Mouse (Mus musculus) olfactory bulb, adult 2 months (tissue): ENCODE measurements at regions not wholly inside any gene's neighbourhood (a gene's known extent, or its start where the extent isn't known, plus 50 kb on each side); places are given as distances from the start of the nearest gene placed in this dataset.

ENCODE experiments used
- H3K27ac ChIP-seq: fragments of 200-500 bp; 2 replicates; pipeline ENCODE4 v1.5.1; 2012; ENCODE audit warnings: low read depth, low read length; ENCODE audit not compliant: insufficient read depth
- H3K4me1 ChIP-seq: fragments of 200-500 bp; 2 replicates; pipeline ENCODE4 v1.6.1; 2012; ENCODE audit warnings: low read length; ENCODE audit not compliant: control insufficient read depth, insufficient read depth
- H3K4me3 ChIP-seq: fragments of 200-500 bp; 2 replicates; pipeline ENCODE4 v1.5.1; 2012; ENCODE audit warnings: mild to moderate bottlenecking, low read depth, low read length, moderate library complexity; ENCODE audit not compliant: insufficient read depth
- CTCF ChIP-seq: fragments of 200-500 bp; IDR thresholded peaks from 2 replicates; pipeline ENCODE4 v1.5.1; 2012; ENCODE audit warnings: low read depth, mild to moderate bottlenecking, low read length, moderate library complexity; ENCODE audit not compliant: insufficient read depth
- POLR2A ChIP-seq: fragments of 200-500 bp; IDR thresholded peaks from 2 replicates; pipeline ENCODE4 v1.6.1; 2012; ENCODE audit warnings: mild to moderate bottlenecking, low read depth, low read length, moderate library complexity; ENCODE audit not compliant: insufficient read depth
- WGBS: fragments of 180-500 bp; shearing (Covaris S2); methylation state at CpG from one replicate; pipeline ENCODE4 v1.1.7; 2018; 5-methylcytosine and 5-hydroxymethylcytosine counted together

- no peaks in the 10 kb centered on the region for H3K4me1 ChIP-seq
- 63% methylated on average over 5 of the region's 5 CpGs for WGBS
- no peak for TF ChIP-seq POLR2A
- TF ChIP-seq CTCF: no peak
- H3K4me3 ChIP-seq: no peak overlapping the region
- H3K27ac ChIP-seq: no peak overlapping the region
These were observed 275.1 kb upstream of the Dynlrb2 start for GRCm38 (mm10) chr8:116229654-116230136.

GRCm38 (mm10) chr8:116227003-116227402, 277.8 kb upstream of the Dynlrb2 start:
- no peak for TF ChIP-seq POLR2A
- no peak for TF ChIP-seq CTCF
- no peak overlapping the region for H3K4me3 ChIP-seq
- H3K4me1 ChIP-seq: no peaks in the 10 kb centered on the region
- H3K27ac ChIP-seq: no peak overlapping the region
- 72% methylated on average over 11 of the region's 11 CpGs for WGBS

DNA sequence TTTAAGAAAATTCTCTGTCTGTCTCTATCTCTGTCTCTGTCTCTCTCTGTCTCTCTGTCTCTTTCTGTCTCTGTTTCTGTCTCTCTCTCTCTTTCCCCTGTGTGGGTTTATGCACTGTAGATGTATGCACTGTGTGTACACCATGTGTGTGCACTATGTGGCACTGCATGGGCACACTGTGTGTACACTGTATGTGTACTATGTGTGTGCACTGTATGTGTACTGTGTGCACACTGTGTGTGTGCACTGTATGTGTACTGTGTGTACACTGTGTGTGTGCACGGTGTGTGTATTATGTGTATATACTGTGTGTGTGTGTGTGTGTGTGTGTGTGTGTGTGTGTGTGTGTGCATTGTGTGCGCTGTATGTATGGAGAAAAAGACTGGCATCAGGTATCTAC, 281.5 kb upstream of the Dynlrb2 start:
- no peaks in the 10 kb centered on the region for H3K4me1 ChIP-seq
- 100% methylated on average over 2 of the region's 2 CpGs for WGBS
- H3K4me3 ChIP-seq: no peak overlapping the region
- TF ChIP-seq POLR2A (no peak), CTCF (no peak)
- no peak overlapping the region for H3K27ac ChIP-seq

DNA sequence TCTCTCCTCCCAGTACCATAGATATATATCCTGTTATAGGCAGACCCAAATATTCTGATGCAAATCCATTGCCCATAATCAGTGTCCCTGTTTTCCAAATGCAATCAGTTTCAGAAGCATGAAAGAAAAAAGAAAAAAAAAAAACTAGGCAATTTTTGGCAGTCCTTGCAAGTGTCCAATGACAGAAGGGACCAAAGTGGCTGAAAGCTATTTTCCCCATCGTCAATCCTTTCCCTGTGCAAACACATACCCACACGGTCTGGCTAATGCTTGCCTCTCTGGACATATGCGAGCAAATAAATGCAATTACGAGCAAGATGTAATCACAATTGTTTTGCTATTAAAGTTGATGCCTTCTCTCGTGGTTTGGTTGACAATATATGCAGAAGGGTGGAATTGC, 288.9 kb upstream of the Dynlrb2 start:
- TF ChIP-seq POLR2A: no peak
- Histone ChIP-seq H3K4me1 (no peaks in the 10 kb centered on the region), H3K27ac (no peak overlapping the region), H3K4me3 (no peak overlapping the region)
- 72% methylated on average over 5 of the region's 5 CpGs for WGBS

DNA sequence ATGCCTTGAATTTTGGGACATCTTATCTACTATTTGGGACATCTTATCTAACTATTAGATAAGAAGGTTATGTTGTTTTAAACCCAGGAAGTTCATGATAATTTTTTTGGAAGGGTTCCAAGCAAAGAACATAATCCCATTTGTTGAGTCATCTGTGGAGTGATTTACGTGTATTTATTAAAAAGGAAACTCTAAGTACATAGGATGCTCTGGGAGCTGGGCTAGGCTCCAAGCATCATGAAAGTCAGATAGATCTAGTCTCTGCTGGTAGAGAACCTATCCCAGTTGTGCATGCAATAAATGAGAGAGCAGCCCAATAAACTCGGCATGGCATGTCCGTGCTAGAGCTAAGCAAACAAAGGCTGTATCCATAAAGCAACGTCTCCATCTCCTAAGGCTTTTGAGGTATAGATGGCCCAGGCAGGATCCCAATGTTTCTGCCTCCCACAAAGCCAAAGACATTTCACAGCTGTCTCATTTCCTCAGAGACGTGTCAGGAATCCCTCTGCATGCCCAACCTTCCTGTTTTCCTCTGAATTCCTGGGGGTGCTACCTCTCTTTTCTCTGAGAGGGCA, 289.4 kb upstream of the Dynlrb2 start:
- no peak for TF ChIP-seq CTCF
- no peak for TF ChIP-seq POLR2A
- Histone ChIP-seq H3K4me1 (no peaks in the 10 kb centered on the region), H3K27ac (no peak overlapping the region), H3K4me3 (no peak overlapping the region)
- whole genome bisulfite sequencing: 78% methylated on average over 5 of the region's 5 CpGs

GRCm38 (mm10) chr8:116203631-116204030, 301.1 kb upstream of the Dynlrb2 start:
- TF ChIP-seq POLR2A: no peak
- 55% methylated on average over 2 of the region's 2 CpGs for WGBS
- H3K4me3 ChIP-seq: no peak overlapping the region

GRCm38 (mm10) chr8:116200459-116200999, 304.2 kb upstream of the Dynlrb2 start:
- Histone ChIP-seq H3K4me1 (0 out of 2 replicates have a peak, but pooled peaks cover 3% of the 10 kb centered on the region), H3K4me3 (no peak overlapping the region), H3K27ac (no peak overlapping the region)
- WGBS: 93% methylated on average over 11 of the region's 11 CpGs
- no peak for TF ChIP-seq POLR2A
- no peak for TF ChIP-seq CTCF

More at GRCm38 (mm10) chr8:116203631-116204030, 301.1 kb upstream of the Dynlrb2 start:
- Histone ChIP-seq H3K4me1 (0 out of 2 replicates have a peak, but pooled peaks cover 3% of the 10 kb centered on the region), H3K27ac (no peak overlapping the region)

DNA sequence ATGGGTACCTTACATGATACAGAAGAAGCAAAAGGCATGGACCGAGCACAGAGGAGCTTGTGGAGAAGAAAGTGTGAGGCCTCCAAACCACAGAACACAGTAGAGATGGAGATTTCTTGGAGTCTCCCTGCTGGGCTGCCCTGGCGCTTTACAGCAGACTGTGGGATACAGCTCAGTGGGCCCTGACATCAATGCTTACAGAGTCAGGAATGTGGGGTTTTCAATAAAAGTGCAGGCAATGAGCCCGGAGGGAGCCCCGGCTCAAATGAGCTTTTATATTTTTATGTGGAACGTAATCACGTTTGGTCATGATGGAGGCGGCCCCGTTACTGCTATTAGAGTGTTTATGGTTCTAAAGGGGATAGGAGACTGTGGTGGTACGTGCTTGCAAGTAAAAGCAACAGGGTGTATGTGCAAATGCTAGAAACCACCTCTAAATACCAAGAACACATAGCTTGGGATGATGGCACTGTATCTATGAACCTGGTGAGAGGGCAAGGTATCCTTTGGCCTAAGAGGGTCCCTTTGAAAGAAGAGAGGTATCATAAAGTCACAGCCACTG, 308.1 kb upstream of the Dynlrb2 start:
- TF ChIP-seq CTCF: no peak
- no peak for TF ChIP-seq POLR2A
- Histone ChIP-seq H3K4me1 (no peaks in the 10 kb centered on the region), H3K27ac (no peak overlapping the region), H3K4me3 (no peak overlapping the region)
- WGBS: 81% methylated on average over 9 of the region's 9 CpGs

DNA sequence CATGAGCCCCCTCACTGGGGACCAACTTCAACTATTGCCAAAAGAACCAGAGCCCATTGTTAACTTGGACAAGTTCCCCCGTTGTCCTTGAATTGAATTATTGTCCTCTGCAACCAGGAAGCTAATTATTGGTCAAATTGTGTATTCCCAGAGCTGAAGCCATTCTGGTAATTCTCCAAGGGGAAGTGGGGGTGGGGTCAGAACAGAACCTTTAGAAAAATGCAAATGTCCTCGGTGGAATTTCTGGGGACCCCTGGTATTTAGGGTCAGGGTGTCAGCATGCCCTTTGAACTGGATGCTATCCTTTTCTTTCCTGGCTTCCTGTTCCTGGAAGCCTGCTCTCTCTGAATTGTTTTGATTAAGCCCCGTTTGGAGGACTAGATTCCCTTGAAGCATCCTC, 312.7 kb upstream of the Dynlrb2 start:
- WGBS: 40% methylated on average over 3 of the region's 3 CpGs
- no peaks in the 10 kb centered on the region for H3K4me1 ChIP-seq
- no peak for TF ChIP-seq CTCF
- no peak for TF ChIP-seq POLR2A
- H3K4me3 ChIP-seq: no peak overlapping the region
- H3K27ac ChIP-seq: no peak overlapping the region
